Mouse (Mus musculus) frontal cortex, postnatal 36 days (tissue): ENCODE results near the gene Cib3.

Source experiments
- DNase-seq, 2 experiments: peaks; one replicate each; pipeline ENCODE4 v3.0.0; 2022; ENCODE audit warnings: low spot score in 2 of 2

The Cib3 gene

DNA sequence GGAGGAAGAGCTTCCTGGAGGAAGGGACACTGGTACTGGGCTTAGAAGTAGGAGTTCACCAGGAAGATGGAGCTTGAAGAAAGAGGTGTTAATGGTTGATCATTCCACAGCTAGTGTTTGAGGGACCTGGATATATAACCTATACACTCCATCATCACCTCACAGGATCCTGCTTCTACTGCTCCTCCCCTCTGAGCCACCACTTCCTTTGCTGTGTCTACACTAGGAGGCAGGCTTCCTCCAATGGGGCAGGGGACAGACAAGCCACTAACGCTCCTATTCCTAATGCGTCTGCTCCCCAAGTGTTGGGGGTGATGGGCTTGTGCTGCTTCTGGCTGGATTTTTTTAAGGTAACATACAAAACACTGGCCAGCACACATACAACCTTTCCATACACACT is 1.9 kb downstream of the Cib3 start:
- DNase-seq = no peak

DNA sequence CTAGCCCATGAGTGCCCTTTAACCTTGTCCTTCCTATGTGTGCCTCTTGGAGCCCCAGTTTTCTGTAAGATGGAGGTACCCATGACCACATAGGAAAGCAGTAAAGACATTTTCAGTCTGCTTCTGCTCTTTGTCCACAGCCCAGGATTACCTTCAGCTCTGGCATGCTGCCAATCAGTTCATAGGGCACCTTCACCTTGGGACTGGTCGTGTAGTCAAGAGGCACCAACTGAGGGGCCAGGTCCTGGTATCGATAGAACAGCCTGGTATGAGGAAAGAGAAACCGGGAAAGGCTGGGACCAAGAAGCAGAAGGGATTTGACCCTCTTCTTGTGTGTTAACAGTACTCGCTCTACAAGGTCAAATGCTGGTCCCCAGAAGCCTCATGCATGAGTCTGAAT is 2.4 kb downstream of the Cib3 start:
- DNase-seq = no peak

GRCm38 (mm10) chr8:72208582-72208981 is 4.1 kb downstream of the Cib3 start:
- no peak for DNase-seq

DNA sequence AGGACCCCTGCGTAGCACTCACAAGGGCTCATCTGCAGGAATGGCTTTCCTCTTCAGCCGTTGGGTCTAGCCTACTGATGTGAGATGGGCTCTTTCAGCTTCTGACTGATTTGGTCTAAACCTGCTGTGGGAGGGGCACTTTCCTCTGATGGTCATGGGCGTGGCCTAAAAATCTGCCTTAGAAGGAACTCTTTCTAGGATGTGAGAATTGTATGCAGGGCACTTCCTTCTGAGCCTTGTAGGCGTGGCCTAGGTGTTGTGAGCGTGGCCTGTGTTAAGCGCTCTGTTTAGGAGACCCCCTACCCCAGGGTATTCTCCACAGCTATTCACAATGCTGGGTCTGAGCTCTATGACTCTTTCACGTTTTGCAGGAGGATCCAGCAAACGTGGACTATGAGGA is 14.6 kb downstream of the Cib3 start:
- DNase-seq = no peak

- DNase-seq = no peak
Observed at GRCm38 (mm10) chr8:72192065-72192464, 20.6 kb downstream of the Cib3 start.

GRCm38 (mm10) chr8:72190215-72190539 is 22.5 kb downstream of the Cib3 start:
- DNase-seq = no peak

- no peak for DNase-seq
Observed at GRCm38 (mm10) chr8:72189417-72190214, 23.0 kb downstream of the Cib3 start, which contains the start of gene Hsh2d. Gene Hsh2d, plus strand, starts transcription at chr8:72189638.

DNA sequence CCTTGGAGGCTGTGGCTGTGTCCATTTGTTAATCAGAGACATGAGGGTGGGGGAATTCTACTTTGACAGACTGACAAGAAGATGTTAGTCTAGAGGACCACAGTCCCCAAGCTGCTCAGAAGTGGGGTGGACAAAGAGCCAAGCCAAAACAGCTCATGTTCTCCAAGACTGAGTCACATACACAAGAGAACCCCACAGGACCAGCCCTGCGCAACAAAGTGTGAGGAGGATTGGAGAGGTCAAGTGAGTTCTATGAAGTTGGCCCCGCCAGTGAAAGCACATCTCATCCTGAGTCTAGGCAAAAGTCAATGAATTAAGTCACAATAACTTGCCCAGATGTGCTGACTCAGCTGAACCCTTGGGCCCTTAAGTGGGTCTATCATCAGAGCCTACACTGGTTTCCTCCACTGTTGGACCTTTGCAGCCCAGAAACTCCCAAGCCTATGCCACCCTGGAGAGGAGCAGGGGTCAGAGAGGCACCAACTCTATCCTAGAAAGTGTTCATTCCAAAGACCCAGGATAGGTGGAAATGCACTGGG is 24.8 kb downstream of the Cib3 start:
- no peak for DNase-seq

DNA sequence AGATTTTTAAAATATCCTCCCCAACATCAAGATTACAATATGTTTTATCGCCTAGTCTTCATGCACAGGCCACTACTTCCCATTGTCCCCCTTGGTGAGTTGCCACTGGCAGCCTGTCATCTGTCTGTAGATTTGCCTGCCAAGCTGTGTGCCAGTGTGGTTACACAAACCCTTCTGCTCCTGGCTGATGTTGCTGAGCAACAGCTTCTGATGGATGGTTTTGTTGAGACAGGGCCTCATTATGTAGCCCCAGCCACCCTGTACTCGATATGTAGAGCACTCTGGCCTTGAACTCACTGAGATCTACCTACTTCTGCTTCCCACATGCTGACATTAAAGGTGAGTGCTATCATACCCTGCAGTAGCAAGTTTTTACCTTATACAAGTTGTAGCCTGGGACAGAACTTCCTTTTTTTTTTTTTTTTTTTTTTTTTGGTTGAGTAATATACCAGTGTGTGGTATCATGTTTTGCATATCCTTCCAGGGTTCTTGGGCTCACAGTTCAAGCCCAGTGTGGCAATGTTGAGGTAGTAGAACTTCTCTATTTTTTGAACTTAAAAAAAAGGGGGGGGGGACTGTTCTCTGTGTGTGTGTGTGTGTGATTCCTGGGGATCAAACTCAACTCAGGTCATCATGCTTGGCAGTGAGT is 29.0 kb downstream of the Cib3 start:
- no peak for DNase-seq

DNA sequence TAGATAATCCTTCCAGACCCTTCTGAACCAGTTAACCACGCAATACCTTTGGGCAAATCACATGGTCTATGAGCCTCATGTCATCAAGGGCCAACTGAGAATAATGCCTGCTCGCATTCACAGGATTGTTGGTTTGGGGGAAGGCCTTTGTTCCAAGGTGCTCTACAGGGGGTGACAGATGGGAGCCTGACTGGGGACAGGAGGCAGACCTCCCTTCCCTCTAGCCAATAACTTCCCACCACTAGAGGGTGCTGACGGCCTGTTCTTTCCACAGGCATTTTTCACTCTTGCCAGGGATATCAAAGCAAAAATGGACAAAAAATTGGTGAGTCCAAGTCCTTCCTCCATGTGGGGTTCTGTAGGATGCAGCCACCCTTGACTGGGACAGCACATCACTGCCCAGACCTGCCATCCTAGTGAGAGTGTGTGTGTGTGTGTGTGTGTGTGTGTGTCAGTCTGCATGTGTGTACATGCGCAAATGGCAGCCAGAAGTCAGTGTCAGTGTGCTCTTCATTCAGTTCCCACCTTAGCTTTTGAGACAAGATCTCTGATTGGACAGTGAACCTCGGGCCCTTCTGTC is 35.2 kb downstream of the Cib3 start:
- DNase-seq = peak; percentile 72 to 78

- DNase-seq = no peak
Observed at GRCm38 (mm10) chr8:72169681-72170249, 42.9 kb downstream of the Cib3 start.

- no peak for DNase-seq
Observed at GRCm38 (mm10) chr8:72169098-72169668, 43.5 kb downstream of the Cib3 start.

GRCm38 (mm10) chr8:72162821-72163220 is 49.8 kb downstream of the Cib3 start:
- DNase-seq = no peak

GRCm38 (mm10) chr8:72160707-72161697 is 51.6 kb downstream of the Cib3 start, which contains the start of gene Rab8a:
Gene Rab8a, plus strand, starts transcription at chr8:72161200.
- DNase-seq = peak; percentile 100

- DNase-seq = no peak
Observed at GRCm38 (mm10) chr8:72160007-72160406, 52.6 kb downstream of the Cib3 start.

GRCm38 (mm10) chr8:72158726-72159125 is 53.9 kb downstream of the Cib3 start:
- no peak for DNase-seq

DNA sequence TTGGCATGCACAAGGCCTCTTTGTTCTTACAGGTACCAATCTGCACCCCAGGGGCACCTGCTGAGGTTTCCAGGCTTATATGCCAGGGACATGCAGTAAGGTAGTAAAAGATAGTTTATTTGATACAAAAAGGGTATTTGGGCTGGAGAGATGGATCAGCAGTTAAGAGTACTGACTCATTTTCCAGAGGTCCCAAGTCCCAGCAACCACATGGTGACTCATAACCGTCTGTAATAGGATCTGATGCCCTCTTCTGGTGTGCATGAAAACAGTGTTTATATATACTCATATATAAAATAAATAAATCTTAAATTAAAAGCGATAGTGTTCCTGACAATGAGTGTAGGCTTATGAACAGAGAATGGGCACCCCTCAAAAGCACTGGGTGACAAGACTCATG is 54.5 kb downstream of the Cib3 start:
- no peak for DNase-seq
